Comparison of ENCODE assay signal across 23 mouse cellular contexts in the genomic region with DNA sequence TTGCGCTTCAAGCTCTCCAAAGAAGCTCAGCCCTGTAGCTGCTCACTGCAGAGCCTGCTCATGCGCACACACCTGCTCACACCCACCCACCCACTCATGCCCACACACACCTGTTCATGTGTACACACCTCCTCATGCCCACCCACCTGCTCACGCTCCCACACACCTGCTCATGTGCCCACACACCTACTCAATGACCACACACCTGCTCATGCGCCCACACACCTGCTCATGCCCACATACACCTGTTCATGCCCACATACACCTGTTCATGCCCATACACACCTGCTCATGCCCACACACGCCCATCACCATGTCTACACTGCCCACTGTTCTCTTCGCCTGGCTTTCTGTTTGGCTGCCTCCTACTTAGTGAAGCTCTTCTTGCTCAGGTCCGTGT. TPM values are rescaled to one million over a fixed set of nuclear protein-coding genes. Genes with fewer than 3 reads are reported as not detected.
DNase-seq lines count a peak whose midpoint lies in the region; ATAC-seq and TF ChIP-seq lines count a peak whose summit lies in the region.
"Had no signal": no experiment of that assay in that cellular context is flagged by ENCODE, and none has a peak within 500 bp of the region (broad histone marks: within the 10 kb centered on the region; RNA-seq: fewer than 3 reads in every experiment).

No protein-coding gene starts in this region.

- no peak for DNase-seq in G1E (ENCODE audit: low spot score)
- no peak for DNase-seq in cerebellum, postnatal 36 days
- DNase-seq: adrenal gland, adult 8-10 months; adrenal gland, postnatal 14 days; adrenal gland, postnatal 36 days; cerebellum, adult 11-12 months; cerebellum, adult 2 months; cerebellum, adult 9-10 months; cerebellum, postnatal 10 days; cerebellum, postnatal 25 days; embryo, embryonic 11 days had no signal

- no peaks in the 10 kb centered on the region for H3K79me2 ChIP-seq in myocyte (ENCODE audit: control insufficient read depth, insufficient read depth)

- H3K36me3 ChIP-seq in megakaryocyte, embryonic 14.5 days (replicated peaks; ENCODE audit: low read length), result no peaks in the 10 kb centered on the region
- no peaks in the 10 kb centered on the region for H3K36me3 ChIP-seq in G1E (replicated peaks)
- no peaks in the 10 kb centered on the region for H3K36me3 ChIP-seq in myocyte (ENCODE audit: control insufficient read depth, insufficient read depth)
- H3K36me3 ChIP-seq: embryonic facial prominence, embryonic 13.5 days; embryonic facial prominence, embryonic 15.5 days; forebrain, embryonic 10.5 days; forebrain, embryonic 12.5 days had no signal

- H3K4me1 ChIP-seq in megakaryocyte, embryonic 14.5 days, result no peaks in the 10 kb centered on the region
- H3K4me1 ChIP-seq in G1E (ENCODE audit: insufficient read depth, low read depth, low read length), result no peaks in the 10 kb centered on the region
- H3K4me1 ChIP-seq: embryonic facial prominence, embryonic 13.5 days; embryonic facial prominence, embryonic 15.5 days; forebrain, embryonic 10.5 days; forebrain, embryonic 12.5 days had no signal

- ATAC-seq in megakaryocyte, adult 5-6 weeks (ENCODE audit: poor library complexity, severe bottlenecking), result no peak
- ATAC-seq in G1E (ENCODE audit: extremely low read depth, insufficient number of reproducible peaks, low FRiP score, poor library complexity, severe bottlenecking), result no peak
- ATAC-seq: activated CD4-positive, CD25-positive, alpha-beta regulatory T cell, adult 4 months; forebrain, embryonic 14.5 days; forebrain, embryonic 16.5 days; Patski had no signal

- peak overlapping the region; percentile 78 for H3K4me3 ChIP-seq in megakaryocyte, embryonic 14.5 days (replicated peaks)
- H3K4me3 ChIP-seq in G1E (ENCODE audit: low read depth, low read length), result peak overlapping the region; percentile 31; the same call in 1 of the 2 replicates
- no peak overlapping the region for H3K4me3 ChIP-seq in myocyte
- H3K4me3 ChIP-seq: embryonic facial prominence, embryonic 13.5 days; embryonic facial prominence, embryonic 15.5 days; erythroblast, embryonic 14.5 days; forebrain, embryonic 10.5 days; forebrain, embryonic 12.5 days had no signal

- TF ChIP-seq CTCF in G1E (IDR thresholded peaks at IDR 0.05; ENCODE audit: low read depth, low read length), result no peak

- H3K27me3 ChIP-seq in megakaryocyte, embryonic 14.5 days (replicated peaks), result no peaks in the 10 kb centered on the region
- H3K27me3 ChIP-seq in G1E (ENCODE audit: insufficient read depth, low read length) (no peaks in the 10 kb centered on the region), myocyte (ENCODE audit: control insufficient read depth, insufficient read depth, insufficient read length) (no peaks in the 10 kb centered on the region)
- H3K27me3 ChIP-seq: embryonic facial prominence, embryonic 15.5 days; forebrain, embryonic 12.5 days had no signal

- no peak overlapping the region for H3ac ChIP-seq in myocyte (ENCODE audit: control insufficient read depth, insufficient read length)

- no peak for TF ChIP-seq POLR2A in myocyte (IDR thresholded peaks at IDR 0.05; ENCODE audit: insufficient read length, low read depth)

- H3K4me2 ChIP-seq in myocyte (ENCODE audit: low read depth), result no peak overlapping the region
- H3K4me2 ChIP-seq: embryonic facial prominence, embryonic 13.5 days; embryonic facial prominence, embryonic 15.5 days; forebrain, embryonic 12.5 days had no signal

- H3K9me3 ChIP-seq in megakaryocyte, embryonic 14.5 days, result peaks cover 7% of the 10 kb centered on the region
- peaks cover 25% of the 10 kb centered on the region for H3K9me3 ChIP-seq in G1E (replicated peaks)
- H3K9me3 ChIP-seq: embryonic facial prominence, embryonic 13.5 days; embryonic facial prominence, embryonic 15.5 days; forebrain, embryonic 12.5 days had no signal

TF ChIP-seq in myocyte, 11 proteins besides CTCF, POLR2A, EP300 and RAD21:
- TF ChIP-seq MYOD1 (IDR thresholded peaks at IDR 0.05; ENCODE audit: control insufficient read depth in 1 of 3, insufficient read length in 2 of 3, low read depth in 2 of 3) (peak in 2 of 3 experiments; percentile 37 to 51), MYOG (IDR thresholded peaks at IDR 0.05; ENCODE audit: control insufficient read depth in 1 of 3, insufficient read depth in 1 of 3, insufficient read length in 2 of 3, low read depth in 2 of 3) (peak in 2 of 3 experiments; percentile 35 to 52), E2F4 (IDR thresholded peaks at IDR 0.05; ENCODE audit: insufficient read depth) (no peak)
TF ChIP-seq in myocyte: peak in this region for 2.

RNA-seq across cellular contexts. Expression of a gene that starts 56.5 kb away (rescaled TPM):
- polyA plus RNA-seq in megakaryocyte, embryonic 14.5 days (2012; ENCODE audit: insufficient read depth, low replicate concordance), result 2.6 and 11.6 TPM in 2 replicates
- 46.5 and 55.2 TPM in 2 replicates for total RNA-seq in megakaryocyte, adult 5-6 weeks (2015)
- 38.6 and 41.7 TPM in 2 replicates for total RNA-seq in megakaryocyte, adult 5-6 weeks (2017)
- total RNA-seq in G1E (2014; fragmentation: Nextera tagmentation) (61.1 and 68.6 TPM in 2 replicates), G1E (2017) (80.2 and 88.9 TPM in 2 replicates)
- polyA plus RNA-seq in G1E (2012) (3.1 and 6.6 TPM in 2 replicates), myocyte (2012; fragmentation: generic; extraction: Trizol) (32.7 TPM)
